Mouse (Mus musculus): ENCODE results near the gene Prelid1. TPM values are rescaled to one million over a fixed set of nuclear protein-coding genes. Genes with fewer than 3 reads are reported as not detected.
A peak's percentile ranks its signal among the peaks of the same experiment; 100 is the strongest.

Gene Prelid1
- 10 to 100 TPM; 15.6 to 19.6 TPM for total RNA-seq (2021)
- long read RNA-seq, experiment 1, transcript Prelid1-201 (5 exons, 2,644 nt), result major isoform, 6 of 6 reads
- long read RNA-seq, experiment 1, partial matches to known transcripts, result 0 of 6 reads
- long read RNA-seq, experiment 1, other reads (novel, unspliced or antisense), result 0 of 6 reads
- long read RNA-seq, experiment 2, partial matches to known transcripts, result 1 of 6 reads
- long read RNA-seq, experiment 2, other reads (novel, unspliced or antisense), result 1 of 6 reads

GRCm38 (mm10) chr13:55319931-55320533, at the start of gene Prelid1:
Gene Prelid1 (plus strand): TSS chr13:55320500.
- no peak for TF ChIP-seq CTCF (IDR thresholded peaks at IDR 0.05)
- intact Hi-C loops (cut with DNase I), result no loop called here
- H3K27ac ChIP-seq, result peak within 1 kb of the TSS; percentile 88
- no peak for DNase-seq
- peak within 1 kb of the TSS; percentile 81 for H3K4me3 ChIP-seq

- no peak overlapping the region for H3K27ac ChIP-seq
- no peak overlapping the region for H3K4me3 ChIP-seq
- TF ChIP-seq CTCF (IDR thresholded peaks at IDR 0.05), result no peak
- intact Hi-C loops (cut with DNase I), result no loop called here
- peak; percentile 21 for DNase-seq
These were observed 43.1 kb upstream of the Prelid1 start for GRCm38 (mm10) chr13:55277203-55277602.

- intact Hi-C loops (cut with DNase I), result no loop called here
- no peak for TF ChIP-seq CTCF (IDR thresholded peaks at IDR 0.05)
- no peak overlapping the region for H3K4me3 ChIP-seq
- no peak for DNase-seq
- H3K27ac ChIP-seq, result no peak overlapping the region
These were observed 42.7 kb upstream of the Prelid1 start for GRCm38 (mm10) chr13:55277646-55278045.

GRCm38 (mm10) chr13:55288854-55289253, 31.4 kb upstream of the Prelid1 start:
- no peak; the same call in 1 of the 2 replicates for TF ChIP-seq CTCF (IDR thresholded peaks at IDR 0.05)

GRCm38 (mm10) chr13:55296760-55297159, 23.5 kb upstream of the Prelid1 start:
- no peak for DNase-seq
- H3K4me3 ChIP-seq, result no peak overlapping the region
- TF ChIP-seq CTCF (IDR thresholded peaks at IDR 0.05), result no peak
- H3K27ac ChIP-seq, result no peak overlapping the region
- intact Hi-C loops (cut with DNase I), result no loop called here

More at GRCm38 (mm10) chr13:55288854-55289253, 31.4 kb upstream of the Prelid1 start:
- H3K27ac ChIP-seq, result no peak overlapping the region
- intact Hi-C loops (cut with DNase I), result no loop called here
- DNase-seq, result no peak
- H3K4me3 ChIP-seq, result no peak overlapping the region

GRCm38 (mm10) chr13:55300913-55301312, 19.4 kb upstream of the Prelid1 start:
- TF ChIP-seq CTCF (IDR thresholded peaks at IDR 0.05), result no peak
- intact Hi-C loops (cut with DNase I), result no loop called here
- no peak overlapping the region for H3K4me3 ChIP-seq
- no peak overlapping the region for H3K27ac ChIP-seq
- DNase-seq, result no peak

- intact Hi-C loops (cut with DNase I), result no loop called here
- H3K4me3 ChIP-seq, result no peak overlapping the region
- no peak for TF ChIP-seq CTCF (IDR thresholded peaks at IDR 0.05)
- DNase-seq, result no peak
- no peak overlapping the region for H3K27ac ChIP-seq
These were observed 8.2 kb upstream of the Prelid1 start for GRCm38 (mm10) chr13:55312028-55312630.

- TF ChIP-seq CTCF (IDR thresholded peaks at IDR 0.05), result no peak
- intact Hi-C loops (cut with DNase I), result no loop called here
- DNase-seq, result no peak
- Histone ChIP-seq H3K4me3 (no peak overlapping the region), H3K27ac (no peak overlapping the region)
These were observed 7.2 kb upstream of the Prelid1 start for GRCm38 (mm10) chr13:55313051-55313450.

- no peak for TF ChIP-seq CTCF (IDR thresholded peaks at IDR 0.05)
- Histone ChIP-seq H3K4me3 (no peak overlapping the region), H3K27ac (no peak overlapping the region)
- DNase-seq, result no peak
- intact Hi-C loops (cut with DNase I), result no loop called here
These were observed 5.3 kb upstream of the Prelid1 start for GRCm38 (mm10) chr13:55314891-55315412.

GRCm38 (mm10) chr13:55318351-55318750, 1.9 kb upstream of the Prelid1 start:
- Histone ChIP-seq H3K27ac (no peak overlapping the region), H3K4me3 (no peak overlapping the region)
- no peak for DNase-seq
- no peak for TF ChIP-seq CTCF (IDR thresholded peaks at IDR 0.05)
- intact Hi-C loops (cut with DNase I), result no loop called here

- intact Hi-C loops (cut with DNase I), result no loop called here
- Histone ChIP-seq H3K27ac (peak within 1 kb of the TSS; percentile 88), H3K4me3 (peak within 1 kb of the TSS; percentile 81)
- TF ChIP-seq CTCF (IDR thresholded peaks at IDR 0.05), result no peak
- peak; percentile 93 for DNase-seq
These were observed 1.3 kb downstream of the Prelid1 start, which contains the start of gene Rab24 for GRCm38 (mm10) chr13:55321434-55322129. Gene Rab24 (minus strand): TSS chr13:55321946.

GRCm38 (mm10) chr13:55322130-55322825, 2.0 kb downstream of the Prelid1 start:
- Histone ChIP-seq H3K27ac (peak overlapping the region; percentile 88), H3K4me3 (peak overlapping the region; percentile 81)
- peak; percentile 37 for TF ChIP-seq CTCF (IDR thresholded peaks at IDR 0.05)
- intact Hi-C loops (cut with DNase I), result no loop called here
- no peak for DNase-seq

Data from gastrocnemius, adult 2 months (tissue).